Mouse (Mus musculus): ENCODE results near the gene Cep104.

The Cep104 gene

DNA sequence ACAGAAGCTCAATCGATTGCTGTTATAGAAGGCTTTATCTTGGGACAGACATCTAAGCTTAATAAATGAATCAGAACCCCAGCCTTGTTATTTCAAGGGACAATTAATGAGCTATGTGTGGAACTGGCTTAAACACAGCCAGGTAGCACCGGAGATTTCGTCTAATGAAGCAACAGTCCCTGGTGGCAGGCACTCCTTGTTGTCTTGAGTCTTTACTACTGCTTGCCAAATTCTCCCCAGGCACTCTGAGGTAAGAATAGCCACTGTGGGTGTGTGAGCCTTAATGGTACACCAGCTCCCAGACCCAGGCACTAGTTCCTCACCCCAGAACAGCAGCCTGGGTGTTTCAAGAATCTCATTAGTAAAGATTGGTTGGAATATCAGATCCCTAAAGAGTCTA lies 76.4 kb downstream of the Cep104 start:
- DNase-seq: no peak

DNA sequence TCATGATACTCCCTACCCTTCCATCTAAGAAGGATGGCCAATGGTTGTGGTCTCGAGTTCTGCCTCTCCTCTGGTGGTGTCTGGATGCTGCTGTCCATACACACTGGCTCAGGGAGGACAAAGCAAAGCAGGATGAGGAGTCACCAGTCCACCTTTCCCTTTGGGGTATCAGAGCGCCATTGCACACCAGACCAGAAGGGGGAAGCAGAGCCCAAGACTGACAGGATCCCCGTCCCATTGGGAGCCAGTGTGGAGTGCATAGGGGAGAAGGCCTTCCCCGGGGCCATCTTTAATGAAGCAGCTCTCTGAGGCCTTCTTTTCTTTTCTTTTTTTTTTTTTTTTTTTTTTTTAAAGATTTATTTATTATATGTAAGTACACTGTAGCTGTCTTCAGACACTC lies 78.1 kb downstream of the Cep104 start:
- no peak for DNase-seq

DNA sequence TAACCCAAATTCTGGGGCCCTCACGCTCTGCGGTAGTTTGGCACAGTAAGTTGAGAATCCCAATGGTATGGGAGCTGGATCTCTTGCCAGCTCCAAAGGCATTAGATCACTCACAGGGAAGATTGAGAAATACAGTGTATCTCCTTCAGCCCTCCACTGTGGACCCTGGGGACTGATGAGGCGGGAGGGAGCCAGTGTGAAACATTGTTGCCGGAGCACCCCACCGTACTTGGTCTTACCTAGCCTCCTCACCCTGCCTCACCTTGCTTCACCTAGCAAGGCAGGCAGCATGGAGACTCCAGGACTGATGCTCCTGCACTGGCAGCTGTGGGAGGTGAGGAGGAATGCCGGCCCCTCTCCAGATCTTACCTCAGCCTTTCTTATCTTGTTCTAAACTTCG lies 80.5 kb downstream of the Cep104 start:
- DNase-seq: no peak

DNA sequence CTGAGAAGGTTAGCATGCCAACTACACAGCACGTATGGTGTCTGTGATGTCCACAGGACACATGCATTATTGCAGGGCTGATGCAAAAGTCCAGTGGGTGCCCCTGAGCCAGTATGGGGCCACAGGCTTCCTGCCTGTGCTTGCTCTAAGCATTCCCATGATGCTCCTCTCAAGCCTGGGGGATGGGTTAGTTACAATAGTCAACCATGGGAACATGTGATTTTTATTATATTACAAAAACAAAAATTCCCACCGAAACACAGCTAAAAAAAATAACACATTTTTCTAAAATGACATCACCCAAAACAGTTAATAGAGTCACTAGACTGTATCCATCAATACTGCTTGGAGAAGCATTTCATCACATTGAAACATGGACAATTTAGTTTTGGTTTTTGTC lies 81.1 kb downstream of the Cep104 start:
- DNase-seq: no peak

DNA sequence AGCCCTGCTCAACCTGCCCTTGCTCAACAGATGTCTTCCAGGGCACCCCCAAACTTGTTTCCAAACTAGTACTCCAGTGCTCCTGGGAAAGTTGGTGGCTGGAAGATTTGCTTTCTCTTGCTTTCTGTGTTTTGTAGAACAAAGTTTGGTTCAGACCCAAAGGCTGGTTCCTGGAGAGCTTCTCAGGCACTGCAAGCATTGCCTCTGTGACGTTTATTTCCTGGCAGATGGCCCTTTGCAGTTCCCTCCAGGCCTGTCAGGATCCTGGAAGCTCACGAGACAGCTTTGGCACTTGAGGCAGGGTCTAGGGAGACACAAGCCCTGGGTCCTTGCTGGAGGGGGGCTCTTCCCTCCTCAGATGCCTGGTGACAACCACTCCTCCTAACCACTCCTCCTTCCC lies 81.7 kb downstream of the Cep104 start:
- no peak for DNase-seq

DNA sequence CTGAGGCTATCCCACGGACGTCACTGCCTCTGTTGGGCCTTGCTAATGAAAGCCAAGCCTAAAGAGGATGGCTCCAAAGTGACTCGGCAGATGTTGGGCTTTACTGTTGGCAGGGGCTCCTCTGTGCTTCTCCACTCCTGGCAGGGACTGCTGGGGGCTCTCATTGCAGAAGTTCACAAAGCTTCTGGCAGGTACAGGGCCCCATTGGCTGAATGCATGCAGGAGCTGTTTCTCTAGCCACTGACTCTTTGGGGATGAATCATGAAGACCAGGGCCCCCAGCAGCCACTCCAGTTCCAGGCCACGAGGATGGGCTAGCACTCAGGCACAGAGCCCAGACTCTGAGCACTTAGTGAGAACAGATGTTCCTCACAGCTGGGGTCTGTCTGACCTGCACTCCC lies 82.7 kb downstream of the Cep104 start:
- no peak for DNase-seq
